Mouse (Mus musculus) liver, adult 2 months (tissue): ENCODE measurements around the gene Nsd2. TPM values are rescaled to one million over a fixed set of nuclear protein-coding genes. Genes with fewer than 3 reads are reported as not detected.

Source experiments
- DNase-seq: peaks from one replicate; pipeline ENCODE4 v3.0.0-alpha.2; 2011; ENCODE audit warnings: low read depth, low spot score; ENCODE audit errors: extremely low read depth
- H3K27ac ChIP-seq: fragments of 200-500 bp; replicated peaks from 2 replicates; pipeline ENCODE4 v1.5.1; 2012; ENCODE audit warnings: low read depth, mild to moderate bottlenecking, control low read depth, inconsistent platforms, low read length; ENCODE audit not compliant: insufficient read depth
- H3K27me3 ChIP-seq: fragments of 200-500 bp; 2 replicates; pipeline ENCODE4 v1.6.1; 2012; ENCODE audit warnings: mild to moderate bottlenecking, moderate library complexity, low read length, inconsistent platforms; ENCODE audit not compliant: control insufficient read depth, insufficient read depth
- H3K36me3 ChIP-seq: fragments of 200-500 bp; 2 replicates; pipeline ENCODE4 v1.6.1; 2012; ENCODE audit warnings: low read length, inconsistent platforms; ENCODE audit not compliant: control insufficient read depth, insufficient read depth
- H3K4me1 ChIP-seq: fragments of 200-500 bp; 2 replicates; pipeline ENCODE4 v1.6.1; 2011; ENCODE audit warnings: low read length; ENCODE audit not compliant: control insufficient read depth, insufficient read depth
- H3K4me3 ChIP-seq: fragments of 200-500 bp; 2 replicates; pipeline ENCODE4 v1.5.1; 2011; ENCODE audit warnings: low read depth, mild to moderate bottlenecking, control low read depth, low read length, moderate library complexity; ENCODE audit not compliant: insufficient read depth
- H3K79me2 ChIP-seq: fragments of 200-500 bp; 2 replicates; pipeline ENCODE4 v1.6.1; 2012; ENCODE audit warnings: inconsistent platforms, mild to moderate bottlenecking, low read length, moderate library complexity; ENCODE audit not compliant: control insufficient read depth, insufficient read depth
- H3K9ac ChIP-seq: fragments of 200-500 bp; 2 replicates; pipeline ENCODE4 v1.6.1; 2012; ENCODE audit warnings: low read depth, mild to moderate bottlenecking, control low read depth, inconsistent platforms, low read length
- CTCF ChIP-seq: fragments of 200-500 bp; IDR thresholded peaks from 2 replicates; pipeline ENCODE4 v1.5.1; 2011; ENCODE audit warnings: low read depth, low read length, control low read depth
- POLR2A ChIP-seq: fragments of 200-500 bp; IDR thresholded peaks from 2 replicates; pipeline ENCODE4 v1.6.1; 2011; ENCODE audit warnings: low read length, control low read depth; ENCODE audit not compliant: insufficient read depth; ENCODE audit errors: extremely low read depth
- WGBS: fragments of 180-500 bp; shearing (Covaris S2); methylation state at CpG from one replicate; pipeline ENCODE4 v1.1.7; 2018; 5-methylcytosine and 5-hydroxymethylcytosine counted together
- polyA plus RNA-seq: library from polyadenylated mRNA; depleted of rRNA; stranded (reverse); fragments of >200 nt; gene quantifications from 2 replicates; pipeline ENCODE4 v1.2.3, GENCODE M21; 2012
- total RNA-seq: library from RNA; depleted of rRNA; stranded (reverse); fragments of >200 nt; gene quantifications from 2 replicates; pipeline ENCODE4 v1.2.3, GENCODE M21; 2014

The Nsd2 gene
- total and polyA plus RNA-seq, 2 experiments: 2.6 to 9.3 TPM

GRCm38 (mm10) chr5:33934081-33934480 is 113.6 kb downstream of the Nsd2 start:
- 34% methylated on average over 2 of the region's 2 CpGs for WGBS
- no peak for DNase-seq
- H3K27ac ChIP-seq: peak overlapping the region; percentile 90
- peak overlapping the region; percentile 42; the same call in 1 of the 2 replicates for H3K9ac ChIP-seq
- no peak for TF ChIP-seq CTCF
- H3K4me3 ChIP-seq: peak overlapping the region; percentile 39
- peaks cover 14% of the 10 kb centered on the region for H3K4me1 ChIP-seq
- no peaks in the 10 kb centered on the region for H3K27me3 ChIP-seq
- H3K79me2 ChIP-seq: peaks cover 28% of the 10 kb centered on the region
- H3K36me3 ChIP-seq: peaks cover 7% of the 10 kb centered on the region; the same call in 1 of the 2 replicates

DNA sequence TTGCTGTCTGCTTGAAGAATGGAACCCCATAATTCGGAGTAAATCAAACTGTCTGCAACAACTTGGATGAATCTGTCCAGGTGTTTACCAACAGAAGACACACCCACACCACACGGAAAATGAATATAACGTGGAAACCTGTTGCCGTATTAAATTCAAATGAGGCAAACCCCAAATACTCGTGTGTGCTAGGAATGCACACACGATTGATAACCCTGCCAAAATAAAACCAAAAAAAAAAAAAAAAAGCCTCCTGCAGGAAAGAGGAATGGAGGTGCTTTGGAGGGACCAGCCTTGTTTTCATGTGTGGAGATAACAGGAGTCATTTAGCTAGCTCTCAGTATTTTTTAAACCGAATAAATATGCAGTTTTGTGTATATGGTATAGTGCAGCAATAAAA is 114.4 kb downstream of the Nsd2 start:
- peak overlapping the region; percentile 29; the same call in 1 of the 2 replicates for H3K27ac ChIP-seq
- peaks cover under 1% of the 10 kb centered on the region; the same call in 1 of the 2 replicates for H3K36me3 ChIP-seq
- H3K4me3 ChIP-seq: no peak overlapping the region
- H3K4me1 ChIP-seq: peaks cover 14% of the 10 kb centered on the region
- TF ChIP-seq POLR2A (no peak), CTCF (no peak)
- no peak for DNase-seq
- H3K9ac ChIP-seq: no peak overlapping the region
- WGBS: 23% methylated on average over 7 of the region's 7 CpGs
- peaks cover 26% of the 10 kb centered on the region for H3K79me2 ChIP-seq
- no peaks in the 10 kb centered on the region for H3K27me3 ChIP-seq

DNA sequence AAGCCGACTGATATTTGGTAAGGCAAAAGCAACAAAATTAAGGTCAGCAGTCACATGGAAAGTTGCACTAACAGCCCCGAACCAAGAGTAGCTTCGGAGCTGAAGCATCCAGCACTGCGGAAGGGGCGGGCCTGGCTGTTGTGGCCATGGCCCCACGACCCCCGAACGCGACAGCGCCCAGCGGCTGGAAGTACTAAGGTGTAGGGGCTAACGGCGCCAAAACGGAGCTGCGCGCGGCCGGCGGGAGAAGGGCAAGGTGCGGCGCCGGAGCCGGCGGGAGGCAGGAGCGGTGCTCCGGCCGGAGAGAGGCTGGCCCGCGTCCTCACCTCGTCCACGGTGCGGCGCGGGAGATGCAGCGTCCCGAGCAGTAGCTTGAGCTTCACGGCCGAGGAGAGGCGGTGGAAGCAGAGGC is 115.2 kb downstream of the Nsd2 start:
- no peak for TF ChIP-seq POLR2A
- no peak for TF ChIP-seq CTCF
- WGBS: 0% methylated on average over 39 of the region's 39 CpGs
- peak; percentile 27 for DNase-seq
- peak overlapping the region; percentile 81 for H3K27ac ChIP-seq
- H3K9ac ChIP-seq: peak overlapping the region; percentile 98
- H3K79me2 ChIP-seq: peaks cover 19% of the 10 kb centered on the region
- H3K4me1 ChIP-seq: peaks cover 14% of the 10 kb centered on the region
- no peaks in the 10 kb centered on the region for H3K36me3 ChIP-seq
- no peaks in the 10 kb centered on the region for H3K27me3 ChIP-seq
- peak overlapping the region; percentile 92 for H3K4me3 ChIP-seq

- Histone ChIP-seq H3K9ac (peak within 1 kb of the TSS; percentile 98), H3K36me3 (no peaks in the 10 kb centered on the region), H3K27ac (peak within 1 kb of the TSS; percentile 81), H3K27me3 (no peaks in the 10 kb centered on the region), H3K79me2 (peaks cover 18% of the 10 kb centered on the region), H3K4me3 (peak within 1 kb of the TSS; percentile 92), H3K4me1 (peaks cover 14% of the 10 kb centered on the region)
- no peak for TF ChIP-seq CTCF
- TF ChIP-seq POLR2A: peak; percentile 80; the same call in 1 of the 2 replicates
- under 1% methylated on average over 61 of the region's 61 CpGs for WGBS
- DNase-seq: peak; percentile 95
These were observed 115.7 kb downstream of the Nsd2 start, which contains the start of gene Nelfa for GRCm38 (mm10) chr5:33936120-33936707. Gene Nelfa, minus strand, starts transcription at chr5:33936413.

- Histone ChIP-seq H3K27ac (no peak overlapping the region), H3K79me2 (peaks cover 13% of the 10 kb centered on the region), H3K36me3 (no peaks in the 10 kb centered on the region), H3K4me1 (peaks cover 14% of the 10 kb centered on the region), H3K4me3 (no peak overlapping the region), H3K9ac (no peak overlapping the region), H3K27me3 (no peaks in the 10 kb centered on the region)
- WGBS: 96% methylated on average over 2 of the region's 2 CpGs
- TF ChIP-seq POLR2A (no peak), CTCF (no peak)
- no peak for DNase-seq
These were observed 116.7 kb downstream of the Nsd2 start for GRCm38 (mm10) chr5:33937230-33937629.

GRCm38 (mm10) chr5:33938448-33938847 is 117.9 kb downstream of the Nsd2 start:
- Histone ChIP-seq H3K27me3 (no peaks in the 10 kb centered on the region), H3K27ac (no peak overlapping the region), H3K4me1 (peaks cover 10% of the 10 kb centered on the region), H3K79me2 (peaks cover 9% of the 10 kb centered on the region; the same call in 1 of the 2 replicates), H3K9ac (no peak overlapping the region), H3K4me3 (no peak overlapping the region), H3K36me3 (no peaks in the 10 kb centered on the region)
- no peak for TF ChIP-seq POLR2A
- TF ChIP-seq CTCF: no peak
- no peak for DNase-seq
- WGBS: 85% methylated on average over 3 of the region's 3 CpGs
